Mouse (Mus musculus) spleen, postnatal 36 days (tissue): ENCODE data around the gene Stbd1.

Source experiments
- DNase-seq, 2 experiments: peaks; one replicate each; pipeline ENCODE4 v3.0.0; 2022; ENCODE audit warnings: low spot score in 2 of 2, mixed read lengths in 1 of 2

Gene Stbd1

GRCm38 (mm10) chr5:92602691-92603690, at the start of gene Stbd1:
TSS of gene Stbd1 (plus strand) at chr5:92603041.
- peak; percentile 27 to 32 for DNase-seq

- DNase-seq = no peak
Measured at GRCm38 (mm10) chr5:92553939-92554338, 48.9 kb upstream of the Stbd1 start.

- DNase-seq = no peak
Measured at GRCm38 (mm10) chr5:92554443-92554842, 48.4 kb upstream of the Stbd1 start.

GRCm38 (mm10) chr5:92554891-92555511, 47.8 kb upstream of the Stbd1 start, which contains the start of gene Fam47e:
TSS of gene Fam47e (plus strand) at chr5:92555069.
- no peak for DNase-seq

GRCm38 (mm10) chr5:92555905-92556304, 46.9 kb upstream of the Stbd1 start:
- DNase-seq = no peak

GRCm38 (mm10) chr5:92557508-92557907, 45.3 kb upstream of the Stbd1 start:
- DNase-seq = no peak

- no peak for DNase-seq
Measured at GRCm38 (mm10) chr5:92560201-92560600, 42.6 kb upstream of the Stbd1 start.

- DNase-seq = no peak
Measured at GRCm38 (mm10) chr5:92562002-92562401, 40.8 kb upstream of the Stbd1 start.

GRCm38 (mm10) chr5:92571232-92571631, 31.6 kb upstream of the Stbd1 start:
- DNase-seq = no peak

- DNase-seq = no peak
Measured at GRCm38 (mm10) chr5:92579559-92579958, 23.3 kb upstream of the Stbd1 start.

GRCm38 (mm10) chr5:92585932-92586331, 16.9 kb upstream of the Stbd1 start:
- DNase-seq = no peak

- no peak for DNase-seq
Measured at GRCm38 (mm10) chr5:92595026-92595425, 7.8 kb upstream of the Stbd1 start.

GRCm38 (mm10) chr5:92596865-92597264, 6.0 kb upstream of the Stbd1 start:
- no peak for DNase-seq

GRCm38 (mm10) chr5:92599030-92599429, 3.8 kb upstream of the Stbd1 start:
- no peak for DNase-seq

GRCm38 (mm10) chr5:92604452-92605247, 1.8 kb downstream of the Stbd1 start:
- DNase-seq = no peak

- no peak for DNase-seq
Measured at GRCm38 (mm10) chr5:92607492-92608229, 4.8 kb downstream of the Stbd1 start.

- no peak for DNase-seq
Measured at GRCm38 (mm10) chr5:92612756-92613155, 9.9 kb downstream of the Stbd1 start.

GRCm38 (mm10) chr5:92621883-92622282, 19.0 kb downstream of the Stbd1 start:
- no peak for DNase-seq

- DNase-seq = no peak
Measured at GRCm38 (mm10) chr5:92627896-92628295, 25.1 kb downstream of the Stbd1 start.

- no peak for DNase-seq
Measured at GRCm38 (mm10) chr5:92633526-92633925, 30.7 kb downstream of the Stbd1 start.

GRCm38 (mm10) chr5:92634916-92635315, 32.1 kb downstream of the Stbd1 start:
- DNase-seq = no peak
